ENCODE assay signal across 17 mouse cellular contexts in the genomic region with DNA sequence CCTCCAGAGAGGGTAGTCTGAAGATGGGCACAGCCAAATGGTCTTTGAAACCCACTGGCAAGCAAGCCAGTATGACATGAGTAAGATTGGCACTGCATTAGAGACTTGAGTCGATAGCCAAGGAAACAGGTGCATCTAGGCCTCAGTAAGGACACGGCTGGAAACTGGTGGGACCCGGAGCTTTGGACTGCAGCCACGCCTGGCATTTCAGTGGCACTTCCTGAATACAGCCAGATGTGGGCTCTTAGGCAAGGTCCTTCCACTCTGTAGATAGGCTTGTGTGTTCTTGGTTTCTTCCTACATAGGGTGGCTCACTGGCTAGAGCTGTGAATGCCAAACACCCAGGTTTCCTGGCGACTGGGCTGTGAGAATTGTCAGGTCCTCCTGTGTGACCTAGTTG.
"Had no signal": no experiment of that assay in that cellular context is flagged by ENCODE, and none has a peak within 500 bp of the region (broad histone marks: within the 10 kb centered on the region; RNA-seq: fewer than 3 reads in every experiment).

No protein-coding gene starts in this region.

- ATAC-seq: midbrain, embryonic 13.5 days had no signal

- DNase-seq: kidney, adult 18-20 months; kidney, postnatal 10 days; kidney, postnatal 4 days; liver; lung, postnatal 14 days; retina, postnatal 1 day; right cerebral cortex, postnatal 4 days; thymus, postnatal 36 days had no signal

- H3K9me3 ChIP-seq: intestine, embryonic 15.5 days; limb, embryonic 12.5 days; lung, embryonic 15.5 days; midbrain, embryonic 13.5 days; neural tube, embryonic 12.5 days; stomach, embryonic 15.5 days had no signal

- H3K27me3 ChIP-seq: intestine, embryonic 15.5 days; limb, embryonic 12.5 days; lung, embryonic 15.5 days; midbrain, embryonic 13.5 days; neural tube, embryonic 12.5 days; stomach, embryonic 15.5 days had no signal

- H3K4me1 ChIP-seq: intestine, embryonic 15.5 days; limb, embryonic 12.5 days; lung, embryonic 15.5 days; midbrain, embryonic 13.5 days; neural tube, embryonic 12.5 days had no signal

- H3K9ac ChIP-seq: intestine, embryonic 15.5 days; limb, embryonic 12.5 days; lung, embryonic 15.5 days; midbrain, embryonic 13.5 days; neural tube, embryonic 12.5 days; stomach, embryonic 15.5 days had no signal

- H3K4me3 ChIP-seq: intestine, embryonic 15.5 days; layer of hippocampus, adult 2 months; limb, embryonic 12.5 days; lung, embryonic 15.5 days; midbrain, embryonic 13.5 days; myocyte; neural tube, embryonic 12.5 days; stomach, embryonic 15.5 days had no signal

- H3K27ac ChIP-seq: intestine, embryonic 15.5 days; layer of hippocampus, adult 2 months; limb, embryonic 12.5 days; lung, embryonic 15.5 days; macrophage; midbrain, embryonic 13.5 days; neural tube, embryonic 12.5 days; stomach, embryonic 15.5 days had no signal

- H3K4me2 ChIP-seq: intestine, embryonic 15.5 days; limb, embryonic 12.5 days; lung, embryonic 15.5 days; midbrain, embryonic 13.5 days; neural tube, embryonic 12.5 days; stomach, embryonic 15.5 days had no signal
